Mouse (Mus musculus): ENCODE data around the gene Shmt2.

Gene Shmt2

GRCm38 (mm10) chr10:127534929-127535384 is 12.7 kb upstream of the Shmt2 start:
- intact Hi-C loops (cut with DNase I), result loop anchor here (1.0 kb wide), 1 partner anchor 22 kb away; no protein-coding TSS in a partner anchor

DNA sequence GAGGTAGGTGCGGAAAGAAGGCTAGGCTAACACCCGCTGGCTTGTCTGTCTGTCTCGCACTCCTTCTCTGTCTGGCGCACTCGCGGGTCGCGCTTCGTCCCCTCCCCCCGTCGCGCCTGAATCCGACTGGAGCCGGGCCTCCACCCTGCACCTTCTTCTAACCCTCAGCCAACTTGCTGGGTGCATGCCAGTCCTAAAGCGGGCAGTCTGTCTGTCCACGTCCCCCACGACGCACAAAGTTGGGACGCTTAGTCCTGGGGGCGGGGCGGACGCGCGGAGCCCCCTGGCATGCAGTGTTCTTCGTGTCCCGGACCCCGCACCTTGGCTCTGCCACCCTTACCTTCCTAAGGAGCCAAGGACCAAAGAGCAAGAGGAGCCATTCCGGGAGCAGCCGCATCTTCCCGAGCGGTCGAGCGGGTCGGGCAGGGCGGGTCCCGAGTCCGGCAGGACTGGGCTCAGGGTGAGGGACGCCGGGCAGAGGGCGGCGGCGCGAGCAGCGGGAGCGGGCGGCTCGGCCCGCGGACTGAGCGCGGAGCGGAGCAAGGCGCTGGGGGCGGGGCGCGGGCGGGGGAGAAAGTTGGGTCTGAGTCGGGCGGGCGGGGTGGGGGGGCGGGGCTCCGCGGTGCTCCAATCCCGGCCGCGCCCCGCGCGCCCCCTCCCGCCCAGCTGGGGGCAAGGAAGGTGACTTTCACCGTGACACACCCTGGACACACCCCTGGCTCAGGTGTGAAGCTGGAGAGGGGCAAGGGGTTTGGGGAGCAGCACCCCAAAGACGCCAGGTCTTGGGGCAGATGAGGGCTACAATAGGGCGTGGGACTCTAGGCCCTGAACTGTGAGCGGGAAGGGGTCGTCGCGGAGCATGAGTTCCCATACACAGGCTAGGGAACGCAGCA is 12.0 kb upstream of the Shmt2 start, which contains the start of gene Nxph4:
TSS of gene Nxph4 (minus strand) at position 524 of the 893 bp plus-strand sequence.
- intact Hi-C loops (cut with DNase I), result loop anchor here (1.0 kb wide), 1 partner anchor 21 kb away; no protein-coding TSS in a partner anchor

DNA sequence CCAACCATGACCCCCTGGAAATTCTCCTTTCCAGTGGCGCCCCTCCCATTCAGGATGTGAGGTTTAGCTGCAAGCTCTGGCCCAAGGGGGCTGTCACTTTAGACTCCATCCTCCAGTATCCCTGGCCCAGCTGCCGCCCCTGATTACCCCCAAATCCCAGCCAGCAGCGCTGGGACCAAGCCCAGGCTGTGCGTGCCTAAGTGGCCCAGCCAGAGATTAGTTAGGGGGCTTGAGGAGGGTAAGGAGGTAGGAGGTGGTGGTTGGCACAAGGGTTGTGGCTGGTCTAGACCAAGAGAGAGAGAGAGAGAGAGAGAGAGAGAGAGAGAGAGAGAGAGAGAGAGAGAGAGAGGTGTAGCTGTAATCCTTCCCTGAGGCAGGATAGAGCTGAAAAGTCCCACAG is 9.3 kb upstream of the Shmt2 start:
- intact Hi-C loops (cut with DNase I), result no loop called here

DNA sequence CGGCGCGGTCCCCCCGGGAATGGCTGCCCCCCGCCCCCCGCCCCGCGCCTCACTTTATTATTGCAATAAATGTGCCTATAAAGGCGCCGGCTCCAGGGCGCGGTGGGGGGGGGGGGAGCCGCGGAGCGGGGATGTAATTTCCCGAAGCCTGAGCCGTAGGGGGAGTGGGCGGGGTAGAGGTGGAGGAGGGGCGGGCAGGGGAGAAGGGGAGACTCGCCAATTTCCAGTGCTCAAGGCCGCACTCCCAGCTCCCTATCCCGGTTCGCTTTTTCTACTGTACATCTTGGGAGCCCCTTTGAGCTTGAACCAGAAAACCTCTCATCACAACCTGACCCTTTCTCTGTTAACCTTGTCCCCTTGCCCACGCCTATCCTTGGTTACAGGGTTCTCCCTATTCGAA is 8.7 kb upstream of the Shmt2 start:
- intact Hi-C loops (cut with DNase I), result no loop called here

GRCm38 (mm10) chr10:127527481-127527880 is 5.2 kb upstream of the Shmt2 start:
- intact Hi-C loops (cut with DNase I), result no loop called here

GRCm38 (mm10) chr10:127526681-127527080 is 4.4 kb upstream of the Shmt2 start:
- intact Hi-C loops (cut with DNase I), result no loop called here

DNA sequence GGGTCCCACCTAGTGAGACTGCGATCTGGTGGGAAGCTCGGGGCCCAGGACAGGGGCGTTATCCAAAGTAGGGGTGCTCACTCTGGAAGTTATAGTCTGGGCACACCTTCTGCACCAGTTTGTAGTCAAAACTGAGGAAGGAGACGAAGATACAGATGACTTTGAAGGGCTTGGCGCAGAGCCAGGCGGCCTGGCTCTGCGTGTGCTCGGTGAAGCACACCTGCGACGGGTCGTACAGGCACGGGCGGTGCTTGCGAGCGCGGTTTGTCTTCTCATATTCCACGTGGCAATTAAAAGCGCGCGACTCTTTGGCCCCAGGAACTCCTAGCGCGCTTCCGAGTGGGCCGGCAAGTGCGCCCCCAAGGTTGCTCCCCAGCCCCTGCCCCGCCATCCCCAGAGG is 3.8 kb upstream of the Shmt2 start:
- intact Hi-C loops (cut with DNase I), result no loop called here

DNA sequence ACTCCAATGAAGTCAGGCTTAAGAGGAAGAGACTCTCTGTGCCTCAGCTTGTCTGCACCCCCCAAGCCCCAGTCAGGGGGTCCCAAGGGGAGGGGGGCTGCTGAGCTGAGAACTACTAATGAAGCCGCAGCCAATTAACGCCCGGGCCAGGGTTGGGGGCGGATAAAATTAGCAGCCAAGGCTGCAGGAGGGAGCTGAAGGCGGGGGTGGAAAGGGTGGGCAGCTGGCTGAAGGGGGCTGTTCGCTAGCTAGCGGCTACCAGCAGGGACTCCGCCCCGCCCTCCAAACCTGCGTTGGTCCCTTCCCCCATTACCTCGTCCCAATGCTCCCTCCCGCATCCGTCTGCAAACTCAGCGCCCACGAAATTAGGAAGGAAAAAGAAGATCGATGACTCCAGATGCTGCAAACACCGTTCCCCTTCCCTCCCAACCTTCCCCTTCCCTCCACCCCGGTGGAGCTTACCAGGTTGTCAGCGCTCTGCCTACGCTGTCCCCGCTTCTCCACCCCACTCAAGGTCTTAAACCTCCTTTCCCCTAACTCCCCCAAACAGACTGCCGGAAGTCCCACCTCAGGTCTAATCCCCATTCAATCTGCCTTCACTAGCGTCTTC is 2.5 kb upstream of the Shmt2 start:
- intact Hi-C loops (cut with DNase I), result no loop called here

- intact Hi-C loops (cut with DNase I), result no loop called here
These were observed 598 bp downstream of the Shmt2 start for GRCm38 (mm10) chr10:127521611-127522080.

DNA sequence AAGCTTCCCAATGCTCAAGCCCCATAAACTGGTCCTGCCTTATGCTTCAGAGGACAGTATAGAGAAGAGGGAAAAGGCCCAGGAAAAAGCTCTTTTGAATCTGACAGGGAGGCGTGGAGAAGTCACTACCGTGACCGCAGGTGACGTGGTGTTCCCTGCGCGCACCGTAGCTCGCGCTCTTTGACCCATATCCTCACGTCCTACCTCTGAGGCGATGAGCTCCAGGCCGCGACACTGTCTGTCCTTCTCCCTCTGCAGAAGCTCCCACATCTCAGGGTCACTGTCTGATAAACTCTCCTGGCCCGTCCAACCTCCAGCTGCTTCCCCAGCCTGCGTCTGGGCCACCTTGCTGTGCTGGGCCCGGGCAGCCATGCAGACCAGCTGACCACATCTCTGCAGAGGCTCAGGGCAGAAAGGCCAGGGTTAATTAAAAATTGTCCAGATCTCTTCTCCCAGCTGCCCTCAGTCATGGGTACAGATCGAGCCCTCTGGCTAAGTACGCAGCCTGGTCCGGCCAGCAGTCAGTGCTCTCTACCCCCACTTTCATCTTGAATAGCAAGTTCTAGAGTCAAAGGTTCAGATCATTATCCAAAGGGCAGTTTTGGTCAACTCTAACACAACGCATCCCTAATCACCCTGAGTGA is 1.4 kb downstream of the Shmt2 start:
- intact Hi-C loops (cut with DNase I), result no loop called here

DNA sequence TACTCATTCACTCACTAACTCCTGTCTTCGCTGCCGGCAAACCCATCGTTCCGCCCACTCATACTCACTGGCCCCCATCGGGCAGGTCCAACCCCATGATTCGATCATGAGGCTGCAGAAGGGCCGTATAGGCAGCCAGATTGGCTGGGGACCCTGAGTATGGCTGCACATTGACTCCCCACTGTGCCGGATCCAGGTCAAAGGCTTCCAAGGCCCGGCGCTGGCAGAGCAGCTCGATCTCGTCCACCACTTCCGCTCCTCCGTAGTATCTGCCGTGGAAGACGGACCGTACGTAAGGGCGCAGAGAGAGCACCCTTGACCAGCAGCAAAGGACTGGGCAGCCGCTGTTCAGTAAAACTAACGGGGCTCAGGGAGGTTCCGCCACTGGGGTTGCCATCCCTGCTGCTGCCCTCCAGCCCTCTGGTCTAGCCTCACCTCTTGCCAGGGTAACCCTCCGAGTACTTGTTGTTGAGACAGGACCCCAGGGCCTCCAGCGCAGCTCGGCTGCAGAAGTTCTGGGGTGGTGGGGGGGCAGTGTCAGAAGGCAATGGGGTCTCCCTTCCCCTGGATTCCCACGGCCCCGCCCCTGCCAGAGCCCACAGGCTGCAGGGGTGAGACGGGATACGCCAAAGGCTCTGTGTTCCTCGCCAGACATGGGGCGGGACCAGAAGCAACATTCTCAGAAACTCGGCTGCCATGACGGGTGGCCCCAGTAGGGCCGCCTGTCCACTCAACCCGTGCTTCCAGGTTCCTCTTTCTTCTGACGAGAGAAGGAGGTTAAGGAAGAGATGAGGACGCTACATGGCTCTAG is 2.1 kb downstream of the Shmt2 start:
- intact Hi-C loops (cut with DNase I), result no loop called here

GRCm38 (mm10) chr10:127519041-127519701 is 3.1 kb downstream of the Shmt2 start:
- intact Hi-C loops (cut with DNase I), result no loop called here

DNA sequence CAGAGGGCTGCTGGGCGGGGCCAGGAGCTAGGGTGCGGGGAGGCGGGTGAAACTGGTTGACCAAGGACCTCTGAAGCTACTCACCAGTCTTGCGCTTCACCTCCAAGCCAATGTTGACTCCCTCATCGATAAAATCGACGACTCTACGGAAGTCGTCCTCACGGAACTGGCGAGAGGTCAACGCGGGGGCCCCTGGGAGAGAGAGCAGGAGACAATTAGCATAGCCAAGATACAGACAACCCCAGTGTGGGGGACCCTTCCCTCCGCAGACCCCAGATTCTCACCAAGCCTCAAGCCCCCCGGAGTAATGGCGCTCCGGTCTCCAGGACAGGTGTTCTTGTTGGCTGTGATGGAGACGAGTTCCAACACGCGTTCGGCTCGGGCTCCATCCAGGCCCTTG is 4.3 kb downstream of the Shmt2 start:
- intact Hi-C loops (cut with DNase I), result no loop called here

GRCm38 (mm10) chr10:127516576-127517260 is 5.5 kb downstream of the Shmt2 start:
- intact Hi-C loops (cut with DNase I), result no loop called here

GRCm38 (mm10) chr10:127515983-127516459 is 6.2 kb downstream of the Shmt2 start:
- intact Hi-C loops (cut with DNase I), result no loop called here

- intact Hi-C loops (cut with DNase I), result no loop called here
These were observed 6.8 kb downstream of the Shmt2 start for GRCm38 (mm10) chr10:127515271-127515982.

- intact Hi-C loops (cut with DNase I), result no loop called here
These were observed 7.5 kb downstream of the Shmt2 start, which contains the start of gene Ndufa4l2 for GRCm38 (mm10) chr10:127514764-127515163. Gene Ndufa4l2, plus strand, starts transcription at chr10:127514967.

DNA sequence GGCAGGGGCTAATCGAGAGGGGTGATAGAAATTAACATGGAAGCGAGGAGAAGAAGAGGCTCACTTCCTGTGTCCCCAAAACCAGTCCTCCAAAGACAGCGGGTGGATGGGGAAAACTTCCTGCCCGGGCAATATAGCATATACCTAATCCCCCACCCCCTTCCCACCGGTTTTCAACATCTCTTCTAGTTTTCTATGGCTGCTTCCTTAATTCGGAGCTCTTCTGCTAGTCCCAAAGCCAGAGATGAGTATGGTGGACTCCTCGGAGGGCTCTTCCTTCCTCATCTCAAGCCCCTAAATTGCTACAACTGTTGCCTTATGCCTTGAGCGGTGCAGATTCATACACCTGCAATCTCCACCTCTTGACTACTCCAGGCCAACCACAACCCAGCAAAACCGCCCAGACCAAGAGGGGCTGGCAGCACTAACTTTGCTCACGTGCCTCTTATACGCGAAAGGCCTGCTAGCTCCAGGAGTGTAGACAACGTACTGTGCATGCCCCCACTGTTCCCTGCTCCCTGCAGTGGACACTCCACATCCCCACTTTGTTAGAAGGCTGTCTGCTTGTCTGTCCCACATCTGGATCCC is 8.0 kb downstream of the Shmt2 start:
- intact Hi-C loops (cut with DNase I), result no loop called here
